Mouse (Mus musculus): ENCODE measurements around the gene Tob2. TPM values are rescaled to one million over a fixed set of nuclear protein-coding genes. Genes with fewer than 3 reads are reported as not detected.
A peak's percentile ranks its signal among the peaks of the same experiment; 100 is the strongest.

The Tob2 gene
- polyA plus RNA-seq, 1 experiment from 2014 or later, result 12.3 TPM

GRCm38 (mm10) chr15:81818404-81818803, 40.2 kb downstream of the Tob2 start:
- H3K4me1 ChIP-seq (ENCODE audit: insufficient read depth), result peaks cover under 1% of the 10 kb centered on the region
- TF ChIP-seq EP300 (IDR thresholded peaks at IDR 0.05; ENCODE audit: low read depth) (no peak), CTCF (IDR thresholded peaks at IDR 0.05; ENCODE audit: low read depth) (no peak)
- no peak overlapping the region for H3K4me3 ChIP-seq (ENCODE audit: low read depth, low read length)
- no peak overlapping the region for H3K9ac ChIP-seq (replicated peaks)
- DNase-seq, result no peak
- 69% methylated on average over 3 of the region's 3 CpGs for WGBS (ENCODE audit: insufficient replicate concordance)
- no peaks in the 10 kb centered on the region for H3K9me3 ChIP-seq (ENCODE audit: low read length)
- no peak overlapping the region for H3K27ac ChIP-seq (ENCODE audit: low read depth)
- H3K4me2 ChIP-seq (ENCODE audit: low read depth, low read length), result no peak overlapping the region
- H3K36me3 ChIP-seq (replicated peaks; ENCODE audit: insufficient read depth, low read length), result peaks cover 27% of the 10 kb centered on the region
- no peaks in the 10 kb centered on the region for H3K27me3 ChIP-seq (ENCODE audit: insufficient read depth, low read length)
- no peak for ATAC-seq

- WGBS (ENCODE audit: insufficient replicate concordance), result 71% methylated on average over 12 of the region's 12 CpGs
- Histone ChIP-seq H3K9ac (replicated peaks) (no peak overlapping the region), H3K36me3 (replicated peaks; ENCODE audit: insufficient read depth, low read length) (peaks cover 21% of the 10 kb centered on the region), H3K4me1 (ENCODE audit: insufficient read depth) (peaks cover 20% of the 10 kb centered on the region), H3K4me3 (ENCODE audit: low read depth, low read length) (no peak overlapping the region), H3K4me2 (ENCODE audit: low read depth, low read length) (no peak overlapping the region), H3K27me3 (ENCODE audit: insufficient read depth, low read length) (no peaks in the 10 kb centered on the region), H3K9me3 (ENCODE audit: low read length) (no peaks in the 10 kb centered on the region), H3K27ac (ENCODE audit: low read depth) (no peak overlapping the region)
- TF ChIP-seq CTCF (IDR thresholded peaks at IDR 0.05; ENCODE audit: low read depth) (no peak), EP300 (IDR thresholded peaks at IDR 0.05; ENCODE audit: low read depth) (no peak)
- DNase-seq, result no peak
- no peak for ATAC-seq
Measured at GRCm38 (mm10) chr15:81814716-81815370, 43.8 kb downstream of the Tob2 start.

GRCm38 (mm10) chr15:81813986-81814705, 44.5 kb downstream of the Tob2 start:
- WGBS (ENCODE audit: insufficient replicate concordance), result 59% methylated on average over 5 of the region's 5 CpGs
- DNase-seq (no peak), ATAC-seq (no peak)
- Histone ChIP-seq H3K27ac (ENCODE audit: low read depth) (no peak overlapping the region), H3K9me3 (ENCODE audit: low read length) (no peaks in the 10 kb centered on the region), H3K27me3 (ENCODE audit: insufficient read depth, low read length) (no peaks in the 10 kb centered on the region), H3K4me3 (ENCODE audit: low read depth, low read length) (no peak overlapping the region), H3K4me1 (ENCODE audit: insufficient read depth) (peaks cover 26% of the 10 kb centered on the region), H3K4me2 (ENCODE audit: low read depth, low read length) (no peak overlapping the region), H3K9ac (replicated peaks) (no peak overlapping the region), H3K36me3 (replicated peaks; ENCODE audit: insufficient read depth, low read length) (peaks cover 21% of the 10 kb centered on the region)
- TF ChIP-seq EP300 (IDR thresholded peaks at IDR 0.05; ENCODE audit: low read depth) (no peak), CTCF (IDR thresholded peaks at IDR 0.05; ENCODE audit: low read depth) (no peak)

GRCm38 (mm10) chr15:81812696-81813631, 45.6 kb downstream of the Tob2 start:
- peak overlapping the region; percentile 92 for H3K27ac ChIP-seq (ENCODE audit: low read depth)
- DNase-seq (no peak), ATAC-seq (no peak)
- no peak for TF ChIP-seq CTCF (IDR thresholded peaks at IDR 0.05; ENCODE audit: low read depth)
- peaks cover 26% of the 10 kb centered on the region for H3K4me1 ChIP-seq (ENCODE audit: insufficient read depth)
- H3K27me3 ChIP-seq (ENCODE audit: insufficient read depth, low read length), result no peaks in the 10 kb centered on the region
- WGBS (ENCODE audit: insufficient replicate concordance), result 37% methylated on average over 7 of the region's 7 CpGs
- no peaks in the 10 kb centered on the region for H3K9me3 ChIP-seq (ENCODE audit: low read length)
- H3K9ac ChIP-seq (replicated peaks), result peak overlapping the region; percentile 67; the same call in 1 of the 2 replicates
- peak overlapping the region; percentile 83 for H3K4me2 ChIP-seq (ENCODE audit: low read depth, low read length)
- H3K4me3 ChIP-seq (ENCODE audit: low read depth, low read length), result peak overlapping the region; percentile 58; the same call in 1 of the 2 replicates
- peaks cover 21% of the 10 kb centered on the region for H3K36me3 ChIP-seq (replicated peaks; ENCODE audit: insufficient read depth, low read length)

DNA sequence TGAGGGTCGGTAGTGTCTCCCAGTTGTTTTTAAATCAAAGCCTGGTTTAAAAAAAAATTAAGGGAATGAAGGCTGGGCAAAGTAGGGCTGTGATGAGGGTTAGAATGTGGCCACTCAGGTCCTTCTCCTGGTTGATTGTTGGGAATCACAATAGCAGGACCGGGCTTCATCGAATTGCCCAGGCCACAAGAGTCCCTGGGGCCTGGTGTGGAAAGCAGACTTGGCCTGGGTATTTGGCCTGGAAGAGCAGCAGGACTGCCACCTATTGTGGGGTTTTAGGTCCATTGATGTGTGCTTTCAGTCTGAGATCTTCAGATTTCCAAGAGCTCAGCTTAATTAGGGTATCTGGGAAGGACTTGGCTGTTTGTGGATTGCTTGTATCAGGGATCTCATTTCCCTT, 46.3 kb downstream of the Tob2 start:
- DNase-seq (no peak), ATAC-seq (no peak)
- H3K4me2 ChIP-seq (ENCODE audit: low read depth, low read length), result peak overlapping the region; percentile 83
- peak overlapping the region; percentile 92 for H3K27ac ChIP-seq (ENCODE audit: low read depth)
- TF ChIP-seq EP300 (IDR thresholded peaks at IDR 0.05; ENCODE audit: low read depth) (no peak), CTCF (IDR thresholded peaks at IDR 0.05; ENCODE audit: low read depth) (no peak)
- H3K36me3 ChIP-seq (replicated peaks; ENCODE audit: insufficient read depth, low read length), result peaks cover 16% of the 10 kb centered on the region
- H3K27me3 ChIP-seq (ENCODE audit: insufficient read depth, low read length), result no peaks in the 10 kb centered on the region
- WGBS (ENCODE audit: insufficient replicate concordance), result 44% methylated on average over 3 of the region's 3 CpGs
- H3K4me3 ChIP-seq (ENCODE audit: low read depth, low read length), result peak overlapping the region; percentile 58
- peaks cover 26% of the 10 kb centered on the region for H3K4me1 ChIP-seq (ENCODE audit: insufficient read depth)
- no peaks in the 10 kb centered on the region for H3K9me3 ChIP-seq (ENCODE audit: low read length)
- peak overlapping the region; percentile 67 for H3K9ac ChIP-seq (replicated peaks)

DNA sequence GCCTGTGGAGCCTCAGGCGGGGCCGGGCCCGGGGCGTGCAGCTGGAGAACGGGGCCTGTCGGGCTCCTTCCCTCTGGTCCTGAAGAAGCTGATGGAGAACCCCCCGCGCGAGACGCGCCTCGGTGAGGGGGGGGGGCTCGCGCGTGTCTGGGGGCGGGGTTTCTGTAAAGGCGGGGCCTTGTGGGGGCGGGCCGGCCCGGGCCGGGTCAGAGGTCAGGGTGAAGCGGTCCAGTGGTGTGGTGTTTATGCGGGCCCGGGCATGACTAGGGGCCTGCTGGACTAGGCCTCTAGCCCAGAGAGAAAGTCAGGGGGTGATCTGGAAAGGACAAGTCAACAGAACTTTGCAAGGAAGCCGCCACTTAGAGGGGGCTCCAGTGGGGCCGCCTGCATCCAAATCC, 47.0 kb downstream of the Tob2 start:
- ATAC-seq (peak; percentile 43), DNase-seq (peak; percentile 83)
- no peaks in the 10 kb centered on the region for H3K9me3 ChIP-seq (ENCODE audit: low read length)
- H3K9ac ChIP-seq (replicated peaks), result peak overlapping the region; percentile 67
- no peaks in the 10 kb centered on the region for H3K27me3 ChIP-seq (ENCODE audit: insufficient read depth, low read length)
- H3K27ac ChIP-seq (ENCODE audit: low read depth), result peak overlapping the region; percentile 92
- TF ChIP-seq EP300 (IDR thresholded peaks at IDR 0.05; ENCODE audit: low read depth) (no peak), CTCF (IDR thresholded peaks at IDR 0.05; ENCODE audit: low read depth) (no peak)
- 4% methylated on average over 19 of the region's 26 CpGs for WGBS (ENCODE audit: insufficient replicate concordance)
- peak overlapping the region; percentile 83 for H3K4me2 ChIP-seq (ENCODE audit: low read depth, low read length)
- H3K36me3 ChIP-seq (replicated peaks; ENCODE audit: insufficient read depth, low read length), result peaks cover 9% of the 10 kb centered on the region
- H3K4me1 ChIP-seq (ENCODE audit: insufficient read depth), result peaks cover 29% of the 10 kb centered on the region
- peak overlapping the region; percentile 58 for H3K4me3 ChIP-seq (ENCODE audit: low read depth, low read length)

Data from liver, postnatal 0 days (tissue).